Comparison of ENCODE assay signal across 9 mouse cellular contexts in the genomic region with DNA sequence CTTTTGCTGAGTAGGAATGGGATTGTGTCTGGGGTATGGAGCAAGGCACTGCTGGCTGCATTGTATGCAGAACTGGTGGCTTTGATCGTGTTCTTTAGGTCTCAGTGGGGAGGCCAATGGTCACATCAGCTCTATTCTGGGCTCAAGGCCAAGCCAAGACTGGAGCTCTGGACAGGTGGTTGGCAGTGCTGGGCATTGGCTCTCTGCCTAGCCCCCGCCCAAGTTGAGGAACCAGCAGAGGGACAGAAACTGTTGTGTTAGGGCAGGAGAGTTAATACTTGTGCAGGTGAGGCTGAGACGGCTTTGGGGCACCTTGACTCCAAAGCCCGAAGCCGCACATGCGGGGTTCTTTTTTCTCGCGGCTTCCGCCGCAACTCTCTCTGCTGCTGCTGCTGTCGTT. TPM values are rescaled to one million over a fixed set of nuclear protein-coding genes. Genes with fewer than 3 reads are reported as not detected.
DNase-seq lines count a peak whose midpoint lies in the region; ATAC-seq lines count a peak whose summit lies in the region.
"Had no signal": no experiment of that assay in that cellular context is flagged by ENCODE, and none has a peak within 500 bp of the region (broad histone marks: within the 10 kb centered on the region; RNA-seq: fewer than 3 reads in every experiment).

A gene (plus strand): TSS at position 265 of the 400 bp plus-strand sequence.

- H3K4me3 ChIP-seq in forebrain, embryonic 16.5 days (replicated peaks; ENCODE audit: low read length) = peak within 1 kb of the TSS; percentile 25
- H3K4me3 ChIP-seq in kidney, embryonic 16.5 days (ENCODE audit: low read length) = peak within 1 kb of the TSS; percentile 16
- H3K4me3 ChIP-seq in midbrain, embryonic 12.5 days = peak within 1 kb of the TSS; percentile 9; the same call in 1 of the 2 replicates

- ATAC-seq in forebrain, embryonic 16.5 days = no peak
- no peak for ATAC-seq in kidney, embryonic 16.5 days (ENCODE audit: low FRiP score, low TSS enrichment)
- no peak for ATAC-seq in midbrain, embryonic 12.5 days (ENCODE audit: low FRiP score, low read depth)

- 10% methylated on average over 11 of the region's 11 CpGs for WGBS in forebrain, embryonic 16.5 days
- WGBS in kidney, embryonic 16.5 days = 9% methylated on average over 11 of the region's 11 CpGs
- 10% methylated on average over 11 of the region's 11 CpGs for WGBS in midbrain, embryonic 12.5 days

- peak within 1 kb of the TSS; percentile 49 for H3K4me2 ChIP-seq in forebrain, embryonic 16.5 days (ENCODE audit: low read length)
- H3K4me2 ChIP-seq in kidney, embryonic 16.5 days (replicated peaks; ENCODE audit: low read depth, low read length) = peak within 1 kb of the TSS; percentile 37
- peak within 1 kb of the TSS; percentile 15 for H3K4me2 ChIP-seq in midbrain, embryonic 12.5 days (replicated peaks)

- H3K9ac ChIP-seq in forebrain, embryonic 16.5 days (replicated peaks; ENCODE audit: low read depth, low read length) = peak within 1 kb of the TSS; percentile 35; the same call in 1 of the 2 replicates
- no peak within 1 kb of the TSS for H3K9ac ChIP-seq in kidney, embryonic 16.5 days (replicated peaks; ENCODE audit: low read length)
- no peak within 1 kb of the TSS for H3K9ac ChIP-seq in midbrain, embryonic 12.5 days (replicated peaks)

- peaks cover 28% of the 10 kb centered on the region for H3K4me1 ChIP-seq in forebrain, embryonic 16.5 days (replicated peaks; ENCODE audit: control insufficient read depth, insufficient read depth, low read length)
- H3K4me1 ChIP-seq in kidney, embryonic 16.5 days (ENCODE audit: insufficient read depth, low read length) = peaks cover 24% of the 10 kb centered on the region
- peaks cover 17% of the 10 kb centered on the region for H3K4me1 ChIP-seq in midbrain, embryonic 12.5 days

- intact Hi-C loops in left cerebral cortex, postnatal 14 days (cut with DNase I) = no loop called here

- H3K27ac ChIP-seq in forebrain, embryonic 16.5 days (ENCODE audit: low read length) = no peak within 1 kb of the TSS
- no peak within 1 kb of the TSS for H3K27ac ChIP-seq in kidney, embryonic 16.5 days (ENCODE audit: low read length)
- no peak within 1 kb of the TSS for H3K27ac ChIP-seq in midbrain, embryonic 12.5 days (replicated peaks)

- H3K27me3 ChIP-seq in forebrain, embryonic 16.5 days (replicated peaks; ENCODE audit: control insufficient read depth, insufficient read depth, low read length) = peaks cover 49% of the 10 kb centered on the region
- peaks cover 55% of the 10 kb centered on the region for H3K27me3 ChIP-seq in kidney, embryonic 16.5 days (ENCODE audit: insufficient read depth, low read length)
- peaks cover 69% of the 10 kb centered on the region for H3K27me3 ChIP-seq in midbrain, embryonic 12.5 days

- peak; percentile 68 for DNase-seq in adrenal gland, postnatal 10 days
- no peak for DNase-seq in adrenal gland, postnatal 4 days (ENCODE audit: low spot score in 2 of 2)
- peak; percentile 17 for DNase-seq in 3T3-L1 (ENCODE audit: low read depth, low spot score)
- DNase-seq in embryo, embryonic 9.5 days (ENCODE audit: extremely low spot score) = no peak
- no peak for DNase-seq in left cerebral cortex, postnatal 14 days (ENCODE audit: low spot score in 2 of 2)

- no peaks in the 10 kb centered on the region for H3K9me3 ChIP-seq in forebrain, embryonic 16.5 days (ENCODE audit: control insufficient read depth, low read length)
- H3K9me3 ChIP-seq in kidney, embryonic 16.5 days (ENCODE audit: low read length) = no peaks in the 10 kb centered on the region
- no peaks in the 10 kb centered on the region for H3K9me3 ChIP-seq in midbrain, embryonic 12.5 days

- H3K36me3 ChIP-seq in forebrain, embryonic 16.5 days (ENCODE audit: control insufficient read depth, insufficient read depth) = peaks cover 9% of the 10 kb centered on the region; the same call in 1 of the 2 replicates
- H3K36me3 ChIP-seq in kidney, embryonic 16.5 days (ENCODE audit: insufficient read depth, low read length) = peaks cover 13% of the 10 kb centered on the region
- H3K36me3 ChIP-seq in midbrain, embryonic 12.5 days = peaks cover 19% of the 10 kb centered on the region

RNA-seq across cellular contexts. Expression of the gene that starts here (rescaled TPM):
- not detected for total RNA-seq in adrenal gland, postnatal 10 days (2021)
- not detected for total RNA-seq in adrenal gland, postnatal 4 days (2021)
- 0.21 TPM in 1 of 2 replicates, not detected in the other for polyA plus RNA-seq in forebrain, embryonic 16.5 days (2015; fragmentation: Nextera tagmentation; extraction: Ambion mirVana)
- not detected in 2 replicates for polyA plus RNA-seq in kidney, embryonic 16.5 days (2015; fragmentation: Nextera tagmentation; extraction: Ambion mirVana)
- polyA plus RNA-seq in midbrain, embryonic 12.5 days (2016; fragmentation: Nextera tagmentation; extraction: Ambion mirVana) = not detected in 2 replicates
- total RNA-seq in left cerebral cortex, postnatal 14 days (2021) = not detected
- polyA plus RNA-seq: liver, embryonic 16.5 days had no signal

Comparison
In these comparisons a context has a peak if more than half of its experiments do, and no peak if none do; other contexts are left out.
1. Peak in DNase-seq in adrenal gland, postnatal 10 days; RNA of the gene not detected or under 1 TPM.